Mouse (Mus musculus) c-Kit-negative CD71-positive TER-119-positive erythroid progenitor cells, embryonic 14.5 days (primary cell): ENCODE measurements at regions not wholly inside any gene's neighbourhood (a gene's known extent, or its start where the extent isn't known, plus 50 kb on each side); places are given as distances from the start of the nearest gene placed in this dataset.

Source experiments
- DNase-seq: peaks from one replicate; pipeline ENCODE4 v3.0.0-alpha.2; 2013; ENCODE audit warnings: low read depth, low spot score

- no peak for DNase-seq
Observed at GRCm38 (mm10) chr8:30946154-30947065, 2482.1 kb upstream of the 5930422O12Rik start.

- DNase-seq = no peak
Observed at GRCm38 (mm10) chr8:30952818-30953217, 2475.7 kb upstream of the 5930422O12Rik start.

GRCm38 (mm10) chr8:30959436-30960180 is 2468.9 kb upstream of the 5930422O12Rik start:
- no peak for DNase-seq

- DNase-seq = no peak
Observed at GRCm38 (mm10) chr8:30960486-30960885, 2468.0 kb upstream of the 5930422O12Rik start.

GRCm38 (mm10) chr8:30962207-30962606 is 2466.3 kb upstream of the 5930422O12Rik start:
- no peak for DNase-seq

GRCm38 (mm10) chr8:30982814-30983213 is 2445.7 kb upstream of the 5930422O12Rik start:
- no peak for DNase-seq

- no peak for DNase-seq
Observed at GRCm38 (mm10) chr8:30988051-30988450, 2440.5 kb upstream of the 5930422O12Rik start.

- no peak for DNase-seq
Observed at GRCm38 (mm10) chr8:30998657-30999056, 2429.9 kb upstream of the 5930422O12Rik start.

- DNase-seq = no peak
Observed at GRCm38 (mm10) chr8:31000120-31000519, 2428.4 kb upstream of the 5930422O12Rik start.

- no peak for DNase-seq
Observed at GRCm38 (mm10) chr8:31001980-31002730, 2426.4 kb upstream of the 5930422O12Rik start.

GRCm38 (mm10) chr8:31008309-31008708 is 2420.2 kb upstream of the 5930422O12Rik start:
- no peak for DNase-seq

- no peak for DNase-seq
Observed at GRCm38 (mm10) chr8:31012068-31012467, 2416.4 kb upstream of the 5930422O12Rik start.

GRCm38 (mm10) chr8:31031721-31032591 is 2396.6 kb upstream of the 5930422O12Rik start:
- DNase-seq = no peak

GRCm38 (mm10) chr8:31033281-31033680 is 2395.2 kb upstream of the 5930422O12Rik start:
- peak; percentile 29 for DNase-seq

GRCm38 (mm10) chr8:31036892-31037291 is 2391.6 kb upstream of the 5930422O12Rik start:
- no peak for DNase-seq
